Mouse (Mus musculus): ENCODE data around the gene Il1f10.

DNA sequence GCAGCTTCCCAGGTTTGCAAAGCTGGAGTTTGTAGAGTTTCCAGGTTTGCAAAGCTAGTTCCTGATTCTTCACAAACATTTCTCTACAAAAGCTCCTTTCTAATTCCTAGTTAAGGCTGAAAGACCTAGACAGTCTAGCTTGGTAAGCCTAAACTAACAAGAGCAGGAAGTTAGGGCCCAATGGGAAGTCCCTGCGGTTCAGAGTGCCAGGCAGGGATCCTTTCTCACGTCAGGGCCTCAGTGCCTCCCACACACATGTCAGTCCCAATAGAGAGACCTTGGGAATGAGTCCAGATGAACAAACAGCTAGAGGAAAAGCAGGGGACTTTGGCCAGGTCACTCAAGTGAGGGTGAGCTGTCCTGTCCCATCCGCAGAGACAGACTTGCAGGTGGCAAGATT lies 44.3 kb downstream of the Il1f10 start:
- TF ChIP-seq CTCF (IDR thresholded peaks at IDR 0.05; ENCODE audit: control insufficient read depth, insufficient read depth, insufficient replicate concordance, low read depth, low read length) (no peak), POLR2A (IDR thresholded peaks at IDR 0.05; ENCODE audit: control insufficient read depth, low read depth, low read length) (no peak)
